Mouse (Mus musculus) bone marrow macrophage, adult 2 months (primary cell): ENCODE measurements around the gene Cgnl1.

Experiments used
- CTCF ChIP-seq: IDR thresholded peaks from 2 replicates; pipeline ENCODE4 v1.5.1; 2012; ENCODE audit warnings: low read depth, mild to moderate bottlenecking, low read length, moderate library complexity
- POLR2A ChIP-seq: IDR thresholded peaks from 2 replicates; pipeline ENCODE4 v1.6.1; 2012; ENCODE audit warnings: mild to moderate bottlenecking, low read depth, low read length, borderline replicate concordance

DNA sequence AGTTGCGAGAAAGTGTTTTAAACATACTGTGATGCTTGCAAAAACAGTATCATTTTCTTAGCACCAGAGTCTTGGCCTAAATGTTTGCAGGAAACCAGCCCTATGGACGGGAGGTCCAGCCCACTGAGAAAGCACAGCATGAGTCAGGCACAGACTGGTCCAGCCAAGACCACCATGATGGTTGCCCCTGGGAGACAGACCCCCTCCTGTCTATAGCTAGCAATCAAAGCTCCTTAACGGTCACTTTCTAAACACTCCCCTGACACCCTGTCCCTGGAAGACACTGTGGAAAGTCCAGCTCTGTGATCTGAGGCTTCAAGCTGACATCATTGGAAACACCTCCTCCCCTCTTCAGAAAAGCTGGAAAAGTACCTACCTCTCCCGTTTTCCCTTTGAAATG is 17.4 kb downstream of the Cgnl1 start:
- no peak for TF ChIP-seq CTCF
- TF ChIP-seq POLR2A, result no peak
